ENCODE assay signal across 15 mouse cellular contexts in genomic region chr6:107713051-107713450, GRCm38 (mm10).
DNase-seq lines count a peak whose midpoint lies in the region; ATAC-seq lines count a peak whose summit lies in the region.
"Had no signal": no experiment of that assay in that cellular context is flagged by ENCODE, and none has a peak within 500 bp of the region (broad histone marks: within the 10 kb centered on the region; RNA-seq: fewer than 3 reads in every experiment).

No protein-coding gene starts in this region.

- no peak overlapping the region for H3K9ac ChIP-seq in midbrain, embryonic 11.5 days (ENCODE audit: low read length)
- H3K9ac ChIP-seq in midbrain, embryonic 16.5 days (ENCODE audit: low read depth, low read length) = no peak overlapping the region
- no peak overlapping the region for H3K9ac ChIP-seq in hindbrain, embryonic 14.5 days
- H3K9ac ChIP-seq: kidney, embryonic 15.5 days; limb, embryonic 12.5 days; liver, embryonic 15.5 days; neural tube, embryonic 12.5 days had no signal

- no peak overlapping the region for H3K27ac ChIP-seq in midbrain, embryonic 11.5 days (ENCODE audit: low read depth, low read length)
- no peak overlapping the region for H3K27ac ChIP-seq in midbrain, embryonic 16.5 days (ENCODE audit: low read length)
- H3K27ac ChIP-seq in hindbrain, embryonic 14.5 days = no peak overlapping the region
- H3K27ac ChIP-seq: gastrocnemius, adult 2 months; heart, adult 2 months; kidney, embryonic 15.5 days; limb, embryonic 12.5 days; liver, embryonic 15.5 days; neural tube, embryonic 12.5 days had no signal

- WGBS in midbrain, embryonic 11.5 days = 7% methylated on average over 6 of the region's 6 CpGs
- 9% methylated on average over 6 of the region's 6 CpGs for WGBS in midbrain, embryonic 16.5 days
- 35% methylated on average over 6 of the region's 6 CpGs for WGBS in hindbrain, embryonic 14.5 days

- H3K36me3 ChIP-seq in midbrain, embryonic 11.5 days (ENCODE audit: control insufficient read depth, insufficient read depth, low read length) = no peaks in the 10 kb centered on the region
- H3K36me3 ChIP-seq in midbrain, embryonic 16.5 days (ENCODE audit: control insufficient read depth, insufficient read depth, low read length) = no peaks in the 10 kb centered on the region
- H3K36me3 ChIP-seq in hindbrain, embryonic 14.5 days (replicated peaks; ENCODE audit: control insufficient read depth, insufficient read depth) = no peaks in the 10 kb centered on the region
- H3K36me3 ChIP-seq: kidney, embryonic 15.5 days; limb, embryonic 12.5 days; liver, embryonic 15.5 days; neural tube, embryonic 12.5 days had no signal

- no peaks in the 10 kb centered on the region; the same call in 1 of the 2 replicates for H3K4me1 ChIP-seq in midbrain, embryonic 11.5 days (ENCODE audit: control insufficient read depth, insufficient read depth, low read length)
- H3K4me1 ChIP-seq in midbrain, embryonic 16.5 days (ENCODE audit: control insufficient read depth, insufficient read depth, low read length) = peaks cover 25% of the 10 kb centered on the region
- peaks cover 14% of the 10 kb centered on the region; the same call in 1 of the 2 replicates for H3K4me1 ChIP-seq in hindbrain, embryonic 14.5 days (replicated peaks; ENCODE audit: control insufficient read depth, insufficient read depth, low read length)
- H3K4me1 ChIP-seq: kidney, embryonic 15.5 days; limb, embryonic 12.5 days; liver, embryonic 15.5 days; neural tube, embryonic 12.5 days had no signal

- H3K4me2 ChIP-seq in midbrain, embryonic 11.5 days = no peak overlapping the region
- H3K4me2 ChIP-seq in midbrain, embryonic 16.5 days (ENCODE audit: low read length) = no peak overlapping the region
- no peak overlapping the region for H3K4me2 ChIP-seq in hindbrain, embryonic 14.5 days (replicated peaks)
- H3K4me2 ChIP-seq: kidney, embryonic 15.5 days; limb, embryonic 12.5 days; liver, embryonic 15.5 days; neural tube, embryonic 12.5 days had no signal

- H3K9me3 ChIP-seq in midbrain, embryonic 11.5 days (ENCODE audit: control insufficient read depth, low read length) = no peaks in the 10 kb centered on the region
- H3K9me3 ChIP-seq in midbrain, embryonic 16.5 days (replicated peaks; ENCODE audit: control insufficient read depth, low read length, poor library complexity, severe bottlenecking) = no peaks in the 10 kb centered on the region
- H3K9me3 ChIP-seq in hindbrain, embryonic 14.5 days (ENCODE audit: control insufficient read depth, low read length) = no peaks in the 10 kb centered on the region
- H3K9me3 ChIP-seq: kidney, embryonic 15.5 days; limb, embryonic 12.5 days; liver, embryonic 15.5 days; neural tube, embryonic 12.5 days had no signal

- no peaks in the 10 kb centered on the region for H3K27me3 ChIP-seq in midbrain, embryonic 11.5 days (ENCODE audit: control insufficient read depth, insufficient read depth, low read length)
- no peaks in the 10 kb centered on the region for H3K27me3 ChIP-seq in midbrain, embryonic 16.5 days (ENCODE audit: control insufficient read depth, insufficient read depth, low read depth, low read length)
- H3K27me3 ChIP-seq in hindbrain, embryonic 14.5 days (ENCODE audit: control insufficient read depth, insufficient read depth, low read length) = no peaks in the 10 kb centered on the region
- H3K27me3 ChIP-seq: kidney, embryonic 15.5 days; limb, embryonic 12.5 days; liver, embryonic 15.5 days; neural tube, embryonic 12.5 days had no signal

- no peak overlapping the region for H3K4me3 ChIP-seq in midbrain, embryonic 11.5 days (ENCODE audit: low read depth, low read length)
- H3K4me3 ChIP-seq in midbrain, embryonic 16.5 days (ENCODE audit: low read depth, low read length) = no peak overlapping the region
- no peak overlapping the region for H3K4me3 ChIP-seq in hindbrain, embryonic 14.5 days (replicated peaks; ENCODE audit: low read length)
- H3K4me3 ChIP-seq: gastrocnemius, adult 2 months; heart, adult 2 months; kidney, embryonic 15.5 days; limb, embryonic 12.5 days; liver, embryonic 15.5 days; neural tube, embryonic 12.5 days had no signal

- ATAC-seq in midbrain, embryonic 11.5 days (ENCODE audit: low FRiP score) = 0 out of 2 replicates have a peak, but pooled peaks have one; percentile 31
- ATAC-seq in midbrain, embryonic 16.5 days = no peak
- ATAC-seq in hindbrain, embryonic 14.5 days (ENCODE audit: low FRiP score) = peak; percentile 48; the same call in 1 of the 2 replicates

- DNase-seq in midbrain, embryonic 11.5 days (ENCODE audit: low spot score, missing footprints) = no peak
- peak; percentile 24 for DNase-seq in embryo, embryonic 9.5 days (ENCODE audit: extremely low spot score)
- no peak for DNase-seq in hindbrain, embryonic 14.5 days (ENCODE audit: low spot score)
- DNase-seq in thymus, postnatal 14 days = no peak
- DNase-seq in yolk sac, embryonic 10.5 days (ENCODE audit: low spot score) = no peak
- DNase-seq in lung, adult 18-20 months = no peak
- DNase-seq: gastrocnemius, adult 2 months; heart, adult 2 months; lung, postnatal 14 days; thymus, adult 18-20 months had no signal
